Mouse (Mus musculus) ES-CJ7 (cell line): Measurements from ENCODE around the gene Bcl6.

Experiments
- DNase-seq: peaks from one replicate; pipeline ENCODE4 v3.0.0; 2011; ENCODE audit warnings: low read depth, low spot score

Gene Bcl6

DNA sequence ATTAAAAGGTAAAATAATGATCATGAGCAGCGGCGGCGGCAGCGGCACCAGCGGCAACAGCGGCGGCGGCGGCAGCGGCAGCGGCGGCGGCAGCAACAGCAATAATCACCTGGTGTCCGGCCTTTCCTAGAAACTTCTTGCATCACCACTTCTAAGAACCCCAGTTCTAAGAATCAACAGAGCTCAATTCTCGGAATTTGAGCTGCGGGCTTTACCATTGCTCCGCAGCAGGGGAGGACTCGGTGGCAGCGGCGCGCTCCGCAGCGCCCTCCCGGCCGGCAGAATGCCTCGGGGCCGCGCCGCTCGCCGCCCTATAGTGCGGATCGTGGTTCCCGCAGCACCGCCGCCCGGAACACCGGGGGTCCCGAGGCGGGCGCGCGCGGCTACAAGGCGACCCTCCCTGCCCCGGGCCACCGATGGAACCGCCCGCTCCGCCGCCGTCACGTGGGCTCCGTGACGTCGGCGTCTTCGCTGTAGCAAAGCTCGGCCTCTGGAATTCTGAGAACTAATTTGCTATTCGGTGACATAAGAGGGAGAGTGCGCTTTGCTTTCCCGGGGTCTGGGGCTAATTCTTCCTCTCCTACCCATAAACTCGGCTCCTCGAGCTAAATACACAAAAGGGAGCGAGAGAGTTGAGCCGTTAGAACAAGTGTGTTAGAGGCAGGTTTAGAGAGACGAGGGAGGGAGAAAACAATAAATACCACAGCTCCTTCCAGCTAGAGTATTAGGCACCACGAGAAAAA is at the start of gene Bcl6, which contains the start of gene Gm37419:
Gene Bcl6, minus strand, starts transcription at position 387 of the 743 bp plus-strand sequence.
Gene Gm37419, plus strand, starts transcription at position 17 of the 743 bp plus-strand sequence.
- peak; percentile 87 for DNase-seq

DNA sequence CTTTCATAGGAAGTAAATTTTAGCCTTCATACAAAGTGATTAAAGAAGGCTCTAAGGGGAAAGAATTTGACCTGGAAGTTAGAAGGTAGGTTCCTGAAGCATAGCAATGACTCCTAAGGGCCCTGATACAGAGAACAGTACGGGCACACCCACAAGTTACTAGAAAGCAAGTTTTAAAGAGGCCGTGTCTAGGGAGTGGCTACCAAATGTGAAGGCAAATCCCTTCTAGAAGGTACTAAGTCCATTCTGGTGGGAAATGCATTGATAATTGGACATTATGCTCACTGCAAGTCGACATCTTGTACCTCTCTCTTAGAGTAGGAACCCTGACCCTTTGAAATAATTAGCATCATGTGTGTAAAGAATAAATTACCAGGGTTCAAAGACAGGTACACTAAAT is 47.7 kb upstream of the Bcl6 start:
- no peak for DNase-seq

DNA sequence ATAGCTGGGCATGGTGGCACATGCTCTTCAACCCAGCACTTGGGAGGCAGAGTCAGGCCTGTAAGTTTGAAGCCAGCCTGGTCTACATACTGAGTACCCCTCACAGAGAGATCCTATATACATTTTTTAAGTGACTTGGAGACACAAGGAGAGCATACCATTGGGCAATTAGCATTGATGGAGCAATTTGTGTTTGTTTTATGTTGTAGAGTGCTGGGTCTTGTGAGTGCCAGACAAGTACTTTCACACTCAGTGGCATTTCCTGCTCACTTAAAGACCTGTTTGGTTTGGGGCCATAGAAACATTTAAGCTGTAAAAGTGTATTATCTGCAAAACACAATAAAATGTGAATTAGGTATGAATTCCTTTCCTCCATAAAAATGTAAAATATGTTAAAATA is 47.1 kb upstream of the Bcl6 start:
- DNase-seq: peak; percentile 37

DNA sequence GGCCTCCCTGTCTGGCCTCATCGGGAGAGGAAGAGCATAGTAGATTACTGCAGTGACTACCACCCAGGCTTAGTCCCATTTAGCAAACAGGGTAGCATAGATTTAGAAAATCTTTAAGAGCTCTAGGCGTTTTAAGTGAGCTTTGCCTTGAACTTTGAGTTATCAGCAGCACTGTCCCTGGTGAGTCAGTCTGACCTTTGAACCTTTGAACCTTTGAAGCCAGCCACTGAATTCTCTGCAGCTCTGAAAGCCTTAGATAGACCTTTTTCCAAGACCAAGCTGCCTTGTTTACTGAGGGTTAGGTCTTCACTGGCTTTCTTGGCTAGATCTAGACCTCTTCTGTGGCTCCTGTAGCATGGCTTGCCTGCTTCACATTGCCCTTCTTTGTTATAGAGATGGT is 45.8 kb upstream of the Bcl6 start:
- DNase-seq: no peak

DNA sequence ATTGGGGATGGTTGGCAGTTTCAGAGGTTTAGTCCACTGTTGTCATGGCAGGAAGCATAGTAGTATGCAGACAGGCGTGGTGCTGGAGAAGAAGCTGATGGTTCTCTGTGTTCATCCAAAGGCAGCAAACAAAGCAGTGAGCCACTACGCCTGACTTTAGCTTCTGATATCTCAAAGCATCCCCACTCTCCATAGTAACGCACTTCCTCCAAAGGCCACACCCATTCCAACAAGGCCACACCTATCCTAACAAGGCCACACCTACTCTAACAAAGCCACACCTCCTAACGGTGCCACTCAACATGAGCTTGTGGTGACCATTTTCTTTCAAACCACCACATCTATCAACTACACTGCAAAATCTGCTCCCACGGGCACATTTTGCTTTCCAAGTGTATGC is 44.6 kb upstream of the Bcl6 start:
- DNase-seq: peak; percentile 44

DNA sequence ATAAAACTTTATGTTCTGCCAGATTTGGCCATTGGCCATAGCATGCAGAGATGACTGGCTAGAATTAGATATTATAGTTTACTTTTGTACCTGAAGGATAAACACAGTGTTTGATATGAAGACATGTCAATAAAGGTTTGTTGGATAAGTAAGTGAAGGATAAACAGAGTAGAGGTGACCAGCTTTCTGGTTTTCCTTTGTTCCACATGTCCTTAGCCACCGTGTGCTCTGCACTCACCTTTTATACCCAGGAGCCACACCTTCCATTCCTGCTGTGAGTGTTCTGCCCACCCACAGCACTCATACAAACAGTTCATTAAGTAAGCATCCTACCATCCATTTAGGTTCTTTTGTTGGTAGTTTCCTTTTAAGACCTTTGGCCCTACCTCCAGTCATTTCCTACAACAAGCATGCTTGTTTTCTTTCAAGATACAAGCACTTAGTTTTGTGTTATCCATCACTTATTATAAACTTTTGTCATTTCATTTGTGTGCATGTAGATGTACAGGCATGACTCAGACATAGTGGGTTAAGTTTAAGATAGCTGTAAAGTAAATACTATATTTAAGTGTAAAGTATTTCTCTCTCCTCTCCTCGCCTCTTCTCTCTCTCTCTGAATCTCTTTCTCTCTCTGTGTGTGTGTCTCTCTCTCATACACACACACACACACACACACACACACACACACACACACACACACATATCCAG is 41.5 kb upstream of the Bcl6 start:
- DNase-seq: peak; percentile 26

DNA sequence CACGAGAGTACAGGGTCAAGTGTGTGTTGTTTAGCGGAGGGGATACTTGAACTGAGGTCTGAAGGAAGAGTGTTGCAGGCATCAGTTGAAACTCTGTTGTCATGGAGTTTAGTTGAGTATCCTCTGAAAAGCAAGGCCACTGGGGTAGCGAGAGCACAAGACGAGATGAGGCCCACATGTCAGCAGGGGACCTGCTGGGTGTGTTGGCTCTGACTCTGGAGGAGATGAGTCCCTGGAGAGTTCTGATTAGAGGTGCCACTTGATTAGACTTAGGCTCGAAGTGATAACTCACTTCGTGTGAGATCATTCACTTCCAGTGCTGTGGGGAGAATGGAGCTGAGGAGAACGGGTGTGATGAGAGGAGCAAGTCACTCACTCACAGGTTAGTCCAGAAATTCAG is 36.8 kb upstream of the Bcl6 start:
- no peak for DNase-seq

DNA sequence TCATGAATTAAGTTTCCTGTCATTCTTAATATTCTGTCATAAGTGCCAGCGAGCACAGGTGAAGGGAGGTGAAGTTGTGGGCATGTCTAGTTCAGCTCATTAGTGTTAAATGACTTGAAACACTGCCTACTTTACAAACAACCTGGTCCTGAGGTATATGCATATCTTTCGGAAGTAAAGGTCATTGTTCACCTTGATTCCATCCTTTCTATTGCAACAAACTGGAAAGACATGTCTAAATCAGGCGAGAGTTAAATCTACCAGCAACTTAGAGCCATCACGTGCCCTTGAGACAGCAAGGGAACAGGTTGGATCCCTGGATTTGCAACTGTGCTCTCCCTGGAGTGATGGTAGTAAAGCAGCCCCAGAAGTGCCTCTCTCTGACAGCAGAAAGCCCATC is 34.0 kb upstream of the Bcl6 start:
- DNase-seq: no peak

DNA sequence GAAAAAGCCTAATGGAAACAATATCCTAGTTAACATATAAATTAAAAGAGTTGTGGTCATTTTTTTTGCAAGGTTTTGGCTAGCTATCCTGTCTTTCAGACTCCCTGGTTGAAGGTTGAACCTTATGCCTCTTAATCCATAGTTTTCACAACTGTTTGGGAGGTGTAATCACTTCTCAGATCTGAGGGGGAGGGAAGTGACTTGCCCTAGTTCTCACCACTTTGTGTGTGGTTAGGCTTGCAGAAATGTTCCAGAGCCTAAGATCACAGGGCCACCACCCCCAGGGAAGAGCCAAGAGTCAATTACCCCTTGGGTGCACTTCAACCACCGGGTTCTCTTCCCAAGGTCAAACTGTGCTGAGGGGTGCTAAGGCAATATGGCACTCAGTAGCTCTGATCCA is 33.1 kb upstream of the Bcl6 start:
- DNase-seq: no peak

DNA sequence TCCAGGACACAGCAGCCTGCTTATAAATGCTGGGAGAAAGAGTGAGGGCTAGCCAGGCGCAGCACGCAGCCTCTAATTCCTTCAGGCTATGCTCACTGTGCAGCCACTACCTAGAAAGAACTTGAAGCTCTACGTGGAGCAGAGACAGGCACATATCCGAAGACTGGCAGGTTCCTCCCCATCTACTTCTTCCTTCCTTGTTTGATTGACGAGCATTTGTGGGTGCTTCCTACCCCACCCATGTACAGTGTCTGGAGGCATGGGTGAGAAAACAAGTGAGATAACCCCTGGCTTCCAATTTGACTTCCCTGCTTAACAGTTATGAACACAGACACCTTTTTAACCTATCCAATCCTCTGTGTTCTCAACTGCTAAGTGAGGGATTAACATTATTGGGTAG is 28.1 kb upstream of the Bcl6 start:
- DNase-seq: no peak

DNA sequence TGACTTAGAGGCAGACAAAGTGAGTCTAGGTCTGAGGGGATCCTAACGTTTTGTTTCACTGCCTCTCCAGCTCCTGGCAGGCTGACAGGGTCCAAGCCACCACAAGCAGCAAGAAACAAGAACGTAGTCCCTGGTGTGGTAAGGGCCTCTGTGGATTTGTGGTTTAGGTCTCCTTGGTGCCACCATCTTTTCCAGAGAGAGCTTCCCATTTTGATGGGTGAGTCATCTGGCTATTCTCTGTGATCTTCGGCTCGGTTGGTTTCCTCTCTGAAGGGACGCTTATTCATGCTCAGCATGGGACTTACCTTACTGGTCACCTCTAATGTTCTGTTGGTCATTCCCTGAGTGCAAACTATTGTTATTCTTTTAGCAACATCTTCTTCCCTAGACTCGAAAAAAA is 27.6 kb upstream of the Bcl6 start:
- DNase-seq: no peak

DNA sequence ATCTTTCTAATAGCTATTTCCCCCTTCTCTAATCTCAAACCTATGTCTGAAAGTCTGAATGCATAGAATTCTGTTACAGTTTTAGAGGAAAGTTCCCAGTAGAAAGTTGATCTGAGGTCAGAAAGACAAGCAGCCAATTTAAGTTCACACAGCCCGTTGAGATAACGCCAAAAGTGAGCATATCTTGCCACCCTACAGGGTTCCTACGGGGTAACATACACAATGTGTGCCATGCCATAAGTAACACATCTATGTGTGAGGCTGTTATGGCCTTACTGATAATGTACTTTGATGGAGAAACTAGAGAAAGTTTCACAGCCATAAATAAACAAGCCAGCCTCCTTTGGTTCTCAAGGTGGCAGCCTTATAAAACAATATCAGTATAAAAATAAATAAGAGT is 25.7 kb upstream of the Bcl6 start:
- no peak for DNase-seq

DNA sequence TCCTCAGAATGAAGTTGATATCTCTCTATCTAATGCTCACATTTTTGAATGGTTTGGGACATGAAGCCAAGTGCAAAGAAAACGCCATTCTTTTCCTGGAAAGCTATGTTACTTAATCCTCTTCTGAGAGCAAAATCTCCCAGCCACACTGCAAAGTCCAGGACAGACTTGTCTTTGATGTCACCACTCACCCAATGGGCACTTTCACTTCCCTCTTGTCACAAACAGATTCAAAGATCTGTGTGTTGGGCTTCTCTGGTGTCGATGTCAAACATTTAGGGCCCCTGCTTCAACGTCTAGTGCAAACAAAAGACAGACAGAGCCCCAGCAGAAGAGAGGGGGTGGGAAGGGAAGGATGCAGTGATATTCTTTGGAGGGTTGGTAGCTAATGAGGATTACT is 23.4 kb upstream of the Bcl6 start:
- DNase-seq: no peak

DNA sequence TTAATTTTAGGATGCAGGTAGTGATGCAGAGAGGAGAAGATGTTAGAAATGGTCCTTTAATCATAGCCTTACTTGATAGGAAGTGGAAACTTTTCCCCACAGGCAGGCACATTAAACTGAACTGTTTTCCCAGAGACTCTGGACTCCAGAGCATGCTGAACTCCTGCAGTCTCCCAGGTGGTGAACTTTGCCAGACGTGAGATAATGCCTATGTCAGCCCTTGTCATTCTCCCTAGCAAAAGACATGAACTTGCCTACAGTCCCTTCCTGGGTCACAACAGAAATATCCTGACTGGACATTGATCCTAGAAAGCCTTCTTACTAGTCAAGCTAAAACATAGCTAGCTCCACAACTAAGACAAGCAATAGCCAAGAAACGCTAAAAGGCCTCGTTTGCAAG is 22.7 kb upstream of the Bcl6 start:
- DNase-seq: no peak

DNA sequence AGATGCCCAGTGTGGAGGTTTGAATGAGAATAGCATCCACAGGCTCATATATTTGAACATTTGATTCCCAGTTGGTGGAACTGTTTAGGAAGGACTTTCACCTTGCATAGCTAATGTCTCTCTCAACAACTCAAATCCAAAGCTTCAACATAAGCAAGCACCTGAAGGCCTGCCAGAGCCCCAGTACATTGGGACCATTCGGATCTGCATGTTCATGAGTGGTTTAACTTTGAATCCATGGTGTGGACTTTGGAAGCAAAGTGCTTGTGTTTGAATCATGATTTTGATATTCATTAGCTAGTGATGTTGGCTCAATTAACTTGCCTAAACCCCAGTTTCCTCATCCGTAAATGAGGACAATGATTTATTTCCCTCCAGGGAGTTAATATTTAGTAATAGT is 21.2 kb upstream of the Bcl6 start:
- DNase-seq: no peak

DNA sequence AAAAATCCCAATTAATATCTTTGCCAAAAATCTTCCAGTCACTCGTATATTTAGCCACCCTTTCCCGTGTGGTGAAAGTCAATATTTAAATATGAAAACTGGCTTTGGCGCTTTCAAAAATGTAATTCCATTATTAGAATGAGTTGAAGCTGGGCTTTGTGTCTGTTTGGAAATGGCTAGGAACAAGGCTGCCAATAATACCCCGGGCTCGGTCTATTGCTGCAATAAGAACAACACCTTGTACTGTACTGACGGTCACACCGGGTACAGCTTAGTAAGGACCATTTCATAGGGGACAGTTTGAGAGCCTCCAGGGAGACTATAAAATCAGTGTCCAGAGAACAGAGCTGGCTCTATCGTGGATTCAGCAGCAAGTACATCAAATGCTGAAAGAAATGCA is 17.3 kb upstream of the Bcl6 start:
- no peak for DNase-seq

DNA sequence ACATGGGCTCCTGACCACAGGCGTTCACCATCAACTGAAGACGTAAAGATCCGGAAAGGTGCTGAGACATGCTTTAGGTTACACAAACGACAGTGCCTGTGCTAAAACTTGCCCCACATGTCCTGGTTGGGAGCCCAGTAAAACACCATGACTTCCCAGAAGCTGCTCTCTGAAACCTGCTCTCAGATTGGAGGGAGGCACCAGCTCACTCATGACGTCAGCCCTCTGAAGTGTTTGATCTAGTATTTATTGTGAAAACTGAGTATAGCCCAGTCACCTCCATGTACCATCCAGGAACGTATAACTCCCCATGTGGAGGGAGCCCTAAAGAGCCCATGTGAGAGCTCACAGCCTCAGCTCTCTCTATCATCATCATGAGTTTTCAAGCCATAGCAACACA is 9.3 kb upstream of the Bcl6 start:
- DNase-seq: no peak

DNA sequence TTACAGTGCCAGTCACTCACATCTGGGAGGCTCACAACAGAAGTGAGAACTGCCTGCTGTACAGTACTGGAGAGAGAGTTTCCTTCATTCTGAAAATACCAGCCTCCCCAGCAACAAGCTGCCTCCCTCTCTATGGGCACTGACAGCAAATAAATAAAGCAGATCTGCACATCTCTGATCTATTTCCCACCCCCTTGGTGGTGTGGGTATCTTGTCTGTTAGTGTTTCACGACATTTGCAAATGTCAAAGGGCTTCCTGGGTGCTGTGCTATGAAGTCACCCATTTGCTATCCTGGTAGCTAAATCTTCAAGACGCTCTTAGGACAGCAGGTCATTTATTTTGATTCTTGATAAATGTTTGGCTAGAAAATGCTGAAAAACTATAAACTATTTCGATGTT is 8.6 kb upstream of the Bcl6 start:
- DNase-seq: no peak

DNA sequence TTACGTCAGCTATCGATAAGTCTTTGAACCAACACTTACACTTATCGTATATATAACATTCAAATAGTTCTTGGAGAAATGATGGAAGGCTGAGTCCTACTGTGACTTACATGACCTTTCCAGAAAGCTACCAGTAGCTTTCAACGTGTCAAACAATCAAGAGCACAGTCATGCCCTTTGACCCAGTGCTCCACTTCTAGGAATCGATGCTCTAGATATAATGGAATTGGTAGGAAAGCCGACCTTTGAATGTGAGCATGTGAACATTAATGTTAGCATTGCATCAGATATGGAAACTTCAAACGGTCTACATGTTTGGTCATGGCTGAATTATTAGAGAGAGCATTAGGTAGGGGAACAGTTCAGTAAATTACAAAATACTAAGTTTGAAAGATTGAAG is 7.7 kb upstream of the Bcl6 start:
- DNase-seq: no peak

DNA sequence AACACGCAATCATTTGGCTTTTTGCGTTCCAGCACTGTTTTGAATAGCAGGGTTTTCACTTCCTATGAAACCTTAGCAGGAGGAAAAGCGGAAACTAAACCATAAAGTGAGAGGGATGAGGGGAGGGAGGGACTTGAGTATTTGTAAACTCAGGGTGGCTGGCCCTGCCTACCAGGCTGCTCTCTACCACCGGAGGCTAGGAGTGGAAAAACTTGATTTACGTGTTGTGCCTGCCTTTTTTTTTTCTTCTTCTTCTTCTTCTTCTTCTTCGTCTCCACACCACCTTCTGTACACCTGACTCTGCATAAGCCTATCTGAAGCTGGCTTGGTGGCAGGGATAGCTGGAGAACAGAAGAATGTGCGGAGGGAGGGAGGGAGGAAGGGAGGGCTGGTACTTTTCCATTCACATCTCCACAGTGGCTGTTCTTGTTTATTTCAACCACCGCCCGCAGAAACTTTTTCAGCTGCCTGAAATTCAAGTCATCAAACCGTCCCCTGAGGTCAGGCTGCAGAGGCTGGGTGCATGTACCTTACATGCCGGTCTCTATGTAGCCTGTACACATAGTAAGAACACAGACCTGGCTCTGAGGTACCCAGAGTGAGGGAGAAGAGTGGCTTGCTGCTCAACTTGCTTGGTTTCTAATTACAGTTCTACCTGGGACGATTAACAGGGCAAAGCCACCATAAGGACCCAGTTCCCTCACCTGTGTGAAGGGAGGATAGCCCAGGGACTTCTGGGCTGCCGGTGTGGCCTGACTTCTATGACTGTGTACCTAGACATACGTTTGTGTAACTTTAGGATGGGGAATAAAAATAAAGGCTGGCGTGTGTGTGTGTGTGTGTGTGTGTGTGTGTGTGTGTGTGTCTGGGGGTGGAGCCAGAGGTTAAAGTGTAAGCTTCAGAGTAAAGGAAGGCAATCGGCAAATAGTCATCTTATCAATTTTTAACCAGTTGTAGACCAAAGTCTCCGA is 5.0 kb upstream of the Bcl6 start:
- DNase-seq: no peak

DNA sequence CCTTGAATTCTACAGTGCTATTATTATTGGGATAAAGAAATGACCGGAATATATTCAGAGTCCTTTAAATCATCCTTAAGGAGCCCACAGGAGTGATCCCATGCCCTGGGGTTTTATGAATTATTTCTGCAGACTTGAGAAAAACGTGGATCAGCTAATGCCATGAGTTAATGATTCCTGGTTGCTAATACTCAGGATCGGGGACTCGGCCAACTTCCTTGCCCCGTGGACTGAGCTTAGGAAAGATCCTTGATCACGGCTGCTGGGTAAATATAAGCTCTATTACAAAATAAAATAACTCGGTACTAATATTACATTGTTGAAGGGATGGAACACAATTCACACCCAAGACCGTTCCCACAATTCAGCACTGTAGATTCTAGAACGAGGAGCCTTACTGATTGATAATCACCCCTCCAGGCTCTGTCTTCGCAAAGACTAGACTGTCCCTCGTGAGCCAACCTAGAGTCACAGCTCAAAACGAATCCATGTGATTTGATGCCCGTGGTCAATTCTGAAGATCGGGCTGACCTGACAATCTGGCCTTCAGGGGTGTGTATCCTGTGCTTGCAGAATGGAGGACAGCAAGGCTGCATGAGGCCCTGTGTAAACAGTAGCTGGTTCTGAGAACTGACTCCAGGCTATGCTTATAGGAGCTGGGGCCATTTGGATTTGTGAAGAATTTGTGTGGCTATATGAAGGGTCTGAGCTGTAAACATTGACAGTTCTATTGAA is 3.4 kb upstream of the Bcl6 start:
- no peak for DNase-seq

DNA sequence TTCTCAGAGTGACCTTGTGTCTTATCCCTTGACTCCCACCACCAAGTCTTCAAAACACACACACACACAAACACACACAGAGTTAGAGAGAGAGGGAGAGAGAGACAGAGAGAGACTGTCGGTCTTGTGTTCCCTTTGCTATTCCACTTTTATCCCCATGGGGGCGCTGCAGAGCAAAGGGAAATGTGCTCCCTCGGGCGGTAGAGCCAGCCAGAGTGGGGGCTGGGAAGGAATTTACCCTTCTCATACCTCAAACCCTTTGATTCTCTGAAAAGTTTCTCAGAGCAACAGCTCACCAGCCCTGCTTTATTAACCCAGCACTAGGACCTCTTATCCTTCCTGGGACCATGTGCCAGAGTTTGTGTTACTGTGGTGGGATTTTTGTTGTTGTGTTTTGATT is 2.5 kb upstream of the Bcl6 start:
- DNase-seq: peak; percentile 74
